Mouse (Mus musculus) lung, embryonic 15.5 days (tissue): ENCODE measurements at regions not wholly inside any gene's neighbourhood (a gene's known extent, or its start where the extent isn't known, plus 50 kb on each side); places are given as distances from the start of the nearest gene placed in this dataset.

Source experiments
- ATAC-seq: fragments of 200-750 bp; cut with Nextera tagmentation; 2 replicates; pipeline ENCODE4 v1.8.0; 2017; ENCODE audit warnings: moderate number of reproducible peaks, borderline replicate concordance; ENCODE audit not compliant: low FRiP score, low TSS enrichment; ENCODE audit errors: extremely low read depth
- H3K27ac ChIP-seq: fragments of 300-500 bp; sonication (generic); 2 replicates; pipeline ENCODE4 v1.5.1; 2015; ENCODE audit warnings: moderate library complexity, mild to moderate bottlenecking, inconsistent platforms
- H3K27me3 ChIP-seq: fragments of 300-500 bp; sonication (generic); 2 replicates; pipeline ENCODE4 v1.6.1; 2015; ENCODE audit warnings: inconsistent platforms
- H3K36me3 ChIP-seq: fragments of 300-500 bp; sonication (generic); 2 replicates; pipeline ENCODE4 v1.6.1; 2015; ENCODE audit warnings: inconsistent platforms
- H3K4me1 ChIP-seq: fragments of 300-500 bp; sonication (generic); 2 replicates; pipeline ENCODE4 v1.6.1; 2015; ENCODE audit warnings: inconsistent platforms
- H3K4me2 ChIP-seq: fragments of 300-500 bp; sonication (generic); 2 replicates; pipeline ENCODE4 v1.6.1; 2015; ENCODE audit warnings: inconsistent platforms, mild to moderate bottlenecking, moderate library complexity
- H3K4me3 ChIP-seq: fragments of 300-500 bp; sonication (generic); 2 replicates; pipeline ENCODE4 v1.5.1; 2015; ENCODE audit warnings: mild to moderate bottlenecking, inconsistent platforms
- H3K9ac ChIP-seq: fragments of 300-500 bp; sonication (generic); 2 replicates; pipeline ENCODE4 v1.6.1; 2015; ENCODE audit warnings: inconsistent platforms
- H3K9me3 ChIP-seq: fragments of 300-500 bp; sonication (generic); 2 replicates; pipeline ENCODE4 v1.6.1; 2016; ENCODE audit warnings: inconsistent platforms
- WGBS: fragments of 180-500 bp; shearing (Covaris S2); methylation state at CpG from one replicate; pipeline ENCODE4 v1.1.7; 2015; 5-methylcytosine and 5-hydroxymethylcytosine counted together

- H3K36me3 ChIP-seq, result no peaks in the 10 kb centered on the region
- H3K9ac ChIP-seq, result no peak overlapping the region
- no peak for ATAC-seq
- no peaks in the 10 kb centered on the region for H3K27me3 ChIP-seq
- no peak overlapping the region for H3K27ac ChIP-seq
- no peak overlapping the region for H3K4me3 ChIP-seq
- H3K4me1 ChIP-seq, result no peaks in the 10 kb centered on the region
- no peak overlapping the region for H3K4me2 ChIP-seq
- H3K9me3 ChIP-seq, result no peaks in the 10 kb centered on the region
- 76% methylated on average over 2 of the region's 2 CpGs for WGBS
Observed at GRCm38 (mm10) chr15:97520395-97520794, 185.2 kb downstream of the Rpap3 start.

- H3K27ac ChIP-seq, result no peak overlapping the region
- no peak for ATAC-seq
- no peak overlapping the region for H3K4me3 ChIP-seq
- no peaks in the 10 kb centered on the region for H3K36me3 ChIP-seq
- 79% methylated on average over 8 of the region's 8 CpGs for WGBS
- no peaks in the 10 kb centered on the region for H3K9me3 ChIP-seq
- no peaks in the 10 kb centered on the region for H3K4me1 ChIP-seq
- H3K9ac ChIP-seq, result no peak overlapping the region
- H3K4me2 ChIP-seq, result no peak overlapping the region
- no peaks in the 10 kb centered on the region for H3K27me3 ChIP-seq
Observed at GRCm38 (mm10) chr15:97519919-97520345, 185.7 kb downstream of the Rpap3 start.

GRCm38 (mm10) chr15:97517926-97518325, 187.7 kb downstream of the Rpap3 start:
- H3K36me3 ChIP-seq, result no peaks in the 10 kb centered on the region
- H3K9me3 ChIP-seq, result no peaks in the 10 kb centered on the region
- H3K27me3 ChIP-seq, result no peaks in the 10 kb centered on the region
- H3K27ac ChIP-seq, result no peak overlapping the region
- no peak overlapping the region for H3K9ac ChIP-seq
- WGBS, result 57% methylated on average over 10 of the region's 10 CpGs
- no peak; the same call in 1 of the 2 replicates for ATAC-seq
- no peak overlapping the region for H3K4me3 ChIP-seq
- no peaks in the 10 kb centered on the region for H3K4me1 ChIP-seq
- no peak overlapping the region for H3K4me2 ChIP-seq

- no peak for ATAC-seq
- H3K27me3 ChIP-seq, result no peaks in the 10 kb centered on the region
- no peaks in the 10 kb centered on the region for H3K4me1 ChIP-seq
- WGBS, result 89% methylated on average over 11 of the region's 11 CpGs
- H3K9ac ChIP-seq, result no peak overlapping the region
- no peaks in the 10 kb centered on the region for H3K9me3 ChIP-seq
- H3K4me2 ChIP-seq, result no peak overlapping the region
- no peak overlapping the region for H3K4me3 ChIP-seq
- no peaks in the 10 kb centered on the region for H3K36me3 ChIP-seq
- H3K27ac ChIP-seq, result no peak overlapping the region
Observed at GRCm38 (mm10) chr15:97517188-97517587, 188.4 kb downstream of the Rpap3 start.

- Histone ChIP-seq H3K4me3 (no peak overlapping the region), H3K4me2 (no peak overlapping the region), H3K27ac (no peak overlapping the region), H3K4me1 (no peaks in the 10 kb centered on the region), H3K9me3 (no peaks in the 10 kb centered on the region), H3K27me3 (no peaks in the 10 kb centered on the region), H3K36me3 (no peaks in the 10 kb centered on the region), H3K9ac (no peak overlapping the region)
- WGBS, result 72% methylated on average over 4 of the region's 4 CpGs
- ATAC-seq, result no peak
Observed at GRCm38 (mm10) chr15:97515773-97516172, 189.9 kb downstream of the Rpap3 start.

- Histone ChIP-seq H3K27ac (no peak overlapping the region), H3K9me3 (peaks cover 3% of the 10 kb centered on the region; the same call in 1 of the 2 replicates), H3K4me1 (no peaks in the 10 kb centered on the region), H3K4me2 (no peak overlapping the region), H3K27me3 (no peaks in the 10 kb centered on the region), H3K9ac (no peak overlapping the region), H3K4me3 (no peak overlapping the region), H3K36me3 (no peaks in the 10 kb centered on the region)
- ATAC-seq, result no peak
- 90% methylated on average over 16 of the region's 16 CpGs for WGBS
Observed at GRCm38 (mm10) chr15:97507656-97508306, 197.8 kb downstream of the Rpap3 start.

GRCm38 (mm10) chr15:97507176-97507575, 198.4 kb downstream of the Rpap3 start:
- WGBS, result 90% methylated on average over 11 of the region's 11 CpGs
- Histone ChIP-seq H3K4me3 (no peak overlapping the region), H3K36me3 (no peaks in the 10 kb centered on the region), H3K4me2 (no peak overlapping the region), H3K27ac (no peak overlapping the region), H3K4me1 (no peaks in the 10 kb centered on the region), H3K27me3 (no peaks in the 10 kb centered on the region), H3K9me3 (peaks cover 3% of the 10 kb centered on the region; the same call in 1 of the 2 replicates), H3K9ac (no peak overlapping the region)
- ATAC-seq, result no peak

- ATAC-seq, result no peak
- no peak overlapping the region for H3K4me2 ChIP-seq
- H3K27me3 ChIP-seq, result no peaks in the 10 kb centered on the region
- 89% methylated on average over 11 of the region's 11 CpGs for WGBS
- no peak overlapping the region for H3K27ac ChIP-seq
- peaks cover 3% of the 10 kb centered on the region; the same call in 1 of the 2 replicates for H3K9me3 ChIP-seq
- H3K4me1 ChIP-seq, result no peaks in the 10 kb centered on the region
- H3K4me3 ChIP-seq, result no peak overlapping the region
- H3K9ac ChIP-seq, result no peak overlapping the region
- H3K36me3 ChIP-seq, result no peaks in the 10 kb centered on the region
Observed at GRCm38 (mm10) chr15:97505715-97506114, 199.9 kb downstream of the Rpap3 start.

GRCm38 (mm10) chr15:97504325-97504724, 201.3 kb downstream of the Rpap3 start:
- H3K4me3 ChIP-seq, result no peak overlapping the region
- no peak for ATAC-seq
- H3K27me3 ChIP-seq, result no peaks in the 10 kb centered on the region
- H3K27ac ChIP-seq, result no peak overlapping the region
- WGBS, result 96% methylated on average over 1 of the region's 1 CpGs
- no peak overlapping the region for H3K4me2 ChIP-seq
- no peaks in the 10 kb centered on the region for H3K9me3 ChIP-seq
- no peak overlapping the region for H3K9ac ChIP-seq
- no peaks in the 10 kb centered on the region for H3K4me1 ChIP-seq
- H3K36me3 ChIP-seq, result no peaks in the 10 kb centered on the region

- no peaks in the 10 kb centered on the region for H3K9me3 ChIP-seq
- H3K4me2 ChIP-seq, result no peak overlapping the region
- no peak overlapping the region for H3K9ac ChIP-seq
- H3K4me3 ChIP-seq, result no peak overlapping the region
- WGBS, result 83% methylated on average over 7 of the region's 7 CpGs
- no peak for ATAC-seq
- H3K36me3 ChIP-seq, result no peaks in the 10 kb centered on the region
- no peaks in the 10 kb centered on the region for H3K4me1 ChIP-seq
- no peaks in the 10 kb centered on the region for H3K27me3 ChIP-seq
- no peak overlapping the region for H3K27ac ChIP-seq
Observed at GRCm38 (mm10) chr15:97502056-97502455, 203.6 kb downstream of the Rpap3 start.

GRCm38 (mm10) chr15:97501420-97501819, 204.2 kb downstream of the Rpap3 start:
- no peaks in the 10 kb centered on the region for H3K4me1 ChIP-seq
- H3K4me2 ChIP-seq, result no peak overlapping the region
- no peak for ATAC-seq
- H3K36me3 ChIP-seq, result no peaks in the 10 kb centered on the region
- no peak overlapping the region for H3K9ac ChIP-seq
- WGBS, result 73% methylated on average over 9 of the region's 9 CpGs
- no peak overlapping the region for H3K27ac ChIP-seq
- no peak overlapping the region for H3K4me3 ChIP-seq
- no peaks in the 10 kb centered on the region for H3K27me3 ChIP-seq
- no peaks in the 10 kb centered on the region for H3K9me3 ChIP-seq

- no peaks in the 10 kb centered on the region for H3K9me3 ChIP-seq
- H3K4me2 ChIP-seq, result no peak overlapping the region
- H3K4me3 ChIP-seq, result no peak overlapping the region
- no peaks in the 10 kb centered on the region for H3K27me3 ChIP-seq
- no peak overlapping the region for H3K27ac ChIP-seq
- ATAC-seq, result no peak
- no peaks in the 10 kb centered on the region for H3K4me1 ChIP-seq
- H3K9ac ChIP-seq, result no peak overlapping the region
- no peaks in the 10 kb centered on the region for H3K36me3 ChIP-seq
- WGBS, result 62% methylated on average over 4 of the region's 4 CpGs
Observed at GRCm38 (mm10) chr15:97499821-97500385, 205.7 kb downstream of the Rpap3 start.
